Comparison of ENCODE assay signal across 13 mouse cellular contexts in the genomic region with DNA sequence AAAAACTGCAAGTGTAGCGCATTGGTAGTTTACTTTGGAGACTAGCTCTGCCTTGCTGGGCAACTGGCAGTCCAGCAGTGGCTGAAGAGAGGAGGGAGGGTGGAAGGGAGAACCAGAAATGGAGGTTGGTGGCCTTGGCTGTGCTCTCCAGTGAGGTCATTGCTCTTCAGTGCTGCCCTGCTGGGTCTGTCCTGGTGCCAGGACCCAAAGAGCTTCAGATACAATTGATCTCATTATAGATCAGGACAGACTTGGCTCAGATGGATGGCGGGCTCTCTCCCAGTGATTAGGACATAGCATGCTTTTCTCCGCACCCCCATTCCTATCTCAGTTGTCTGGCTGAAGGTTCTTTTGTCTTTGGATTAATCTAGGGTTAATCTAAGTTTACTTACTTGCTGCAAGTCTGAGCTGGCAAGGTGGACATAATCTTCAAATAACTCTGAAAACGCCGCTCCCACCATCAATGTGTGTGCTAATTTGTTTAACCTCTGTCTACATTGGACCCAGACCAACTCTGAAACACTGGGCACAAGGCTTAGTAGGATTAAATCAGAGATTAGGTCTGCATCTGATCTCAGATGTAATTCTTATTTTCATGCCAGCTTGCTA.
DNase-seq lines count a peak whose midpoint lies in the region; ATAC-seq and TF ChIP-seq lines count a peak whose summit lies in the region.
"Had no signal": no experiment of that assay in that cellular context is flagged by ENCODE, and none has a peak within 500 bp of the region (broad histone marks: within the 10 kb centered on the region; RNA-seq: fewer than 3 reads in every experiment).

No protein-coding gene starts in this region.

- H3K36me3 ChIP-seq in hindbrain, postnatal 0 days (ENCODE audit: insufficient read depth, low read length), result no peaks in the 10 kb centered on the region
- H3K36me3 ChIP-seq: G1E; intestine, embryonic 15.5 days; limb, embryonic 12.5 days had no signal

- no peaks in the 10 kb centered on the region for H3K4me1 ChIP-seq in hindbrain, postnatal 0 days (ENCODE audit: insufficient read depth, low read length)
- H3K4me1 ChIP-seq: intestine, embryonic 15.5 days; limb, embryonic 12.5 days had no signal

- no peak overlapping the region for H3K27ac ChIP-seq in hindbrain, postnatal 0 days
- H3K27ac ChIP-seq: intestine, embryonic 15.5 days; limb, embryonic 12.5 days; macrophage had no signal

- WGBS in hindbrain, postnatal 0 days, result 64% methylated on average over 5 of the region's 5 CpGs

- peak; percentile 12 for DNase-seq in cerebellum, adult 11 months
- DNase-seq in cerebellum, postnatal 14 days, result no peak
- DNase-seq in layer of hippocampus, adult 9-10 months (ENCODE audit: low spot score), result peak; percentile 13
- no peak for DNase-seq in layer of hippocampus, postnatal 10 days (ENCODE audit: low spot score in 2 of 2)
- DNase-seq in right cerebral cortex, adult 18-20 months, result peak; percentile 20
- no peak for DNase-seq in right cerebral cortex, postnatal 4 days
- no peak for DNase-seq in thymus, postnatal 0 days (ENCODE audit: low spot score)
- DNase-seq in hindbrain, postnatal 0 days (ENCODE audit: low spot score), result no peak
- DNase-seq: kidney, postnatal 14 days had no signal

- no peak for ATAC-seq in hindbrain, postnatal 0 days
- ATAC-seq: intestine, embryonic 15.5 days had no signal

- H3K4me3 ChIP-seq in hindbrain, postnatal 0 days (ENCODE audit: low read length), result no peak overlapping the region
- H3K4me3 ChIP-seq: intestine, embryonic 15.5 days; limb, embryonic 12.5 days had no signal

- H3K4me2 ChIP-seq in hindbrain, postnatal 0 days (ENCODE audit: low read depth, low read length), result no peak overlapping the region
- H3K4me2 ChIP-seq: intestine, embryonic 15.5 days; limb, embryonic 12.5 days had no signal

- no peaks in the 10 kb centered on the region for H3K27me3 ChIP-seq in hindbrain, postnatal 0 days (ENCODE audit: insufficient read depth, low read length)
- H3K27me3 ChIP-seq: intestine, embryonic 15.5 days had no signal

- no peak overlapping the region for H3K9ac ChIP-seq in hindbrain, postnatal 0 days (replicated peaks; ENCODE audit: low read length)
- H3K9ac ChIP-seq: intestine, embryonic 15.5 days; limb, embryonic 12.5 days had no signal

- H3K9me3 ChIP-seq in hindbrain, postnatal 0 days (ENCODE audit: low read length), result no peaks in the 10 kb centered on the region
- H3K9me3 ChIP-seq: G1E; intestine, embryonic 15.5 days; limb, embryonic 12.5 days had no signal

- no peak for TF ChIP-seq CTCF in hindbrain, postnatal 0 days (IDR thresholded peaks at IDR 0.05; ENCODE audit: low read depth)

Comparison
In these comparisons a context has a peak if more than half of its experiments do, and no peak if none do; other contexts are left out.
1. DNase-seq: peak in cerebellum, adult 11 months (single experiment), layer of hippocampus, adult 9-10 months (single experiment) and right cerebral cortex, adult 18-20 months (single experiment); none in cerebellum, postnatal 14 days (0 of 2), layer of hippocampus, postnatal 10 days (0 of 2), right cerebral cortex, postnatal 4 days (single experiment), thymus, postnatal 0 days (single experiment) and hindbrain, postnatal 0 days (single experiment).